Mouse (Mus musculus) B cell, adult 62 days (primary cell): ENCODE measurements around the gene Sgta. TPM values are rescaled to one million over a fixed set of nuclear protein-coding genes. Genes with fewer than 3 reads are reported as not detected.

Experiments used
- total RNA-seq: library from RNA; stranded (reverse); gene quantifications from 4 replicates; pipeline ENCODE4 v1.2.4, GENCODE M21; 2023

Sgta gene
- 61.8 to 68.8 TPM (median 65.7 TPM) in 4 replicates for total RNA-seq

GRCm38 (mm10) chr10:81059603-81060543 is at the start of gene Sgta:
Gene Sgta (minus strand): TSS chr10:81060181.

GRCm38 (mm10) chr10:81105565-81106112 is 45.7 kb upstream of the Sgta start, which contains the start of gene Map2k2:
Gene Map2k2 (plus strand): TSS chr10:81105915.

GRCm38 (mm10) chr10:81069836-81070235 is 9.9 kb upstream of the Sgta start, which contains the start of gene Thop1:
Gene Thop1 (plus strand): TSS chr10:81070035.

GRCm38 (mm10) chr10:81036988-81037580 is 22.9 kb downstream of the Sgta start, which contains the start of gene Slc39a3:
Gene Slc39a3 (minus strand): TSS chr10:81037426.

GRCm38 (mm10) chr10:81025639-81026275 is 34.2 kb downstream of the Sgta start, which contains the start of gene Diras1:
Gene Diras1 (minus strand): TSS chr10:81025662.

GRCm38 (mm10) chr10:81014393-81015384 is 45.3 kb downstream of the Sgta start, which contains the start of gene Gng7:
Gene Gng7 (minus strand): TSS chr10:81014945.

Other genes starting within 250 kb of the Sgta start
- not detected in 4 replicates for gene Jsrp1, start 246.7 kb downstream of the Sgta start, total RNA-seq
- 513 to 527 TPM (median 522 TPM) in 4 replicates for gene Oaz1, start 233.5 kb downstream of the Sgta start, total RNA-seq
- gene Lingo3, start 216.1 kb downstream of the Sgta start, total RNA-seq = not detected in 4 replicates
- gene Lsm7, start 205.0 kb downstream of the Sgta start, total RNA-seq = 20.7 to 35.6 TPM (median 25.5 TPM) in 4 replicates
- gene Sppl2b, start 204.9 kb downstream of the Sgta start, total RNA-seq = 28.8 to 33.2 TPM (median 31.9 TPM) in 4 replicates
- not detected in 4 replicates for gene Tmprss9, start 188.3 kb downstream of the Sgta start, total RNA-seq
- gene Timm13, start 159.2 kb downstream of the Sgta start, total RNA-seq = 57.5 to 75.0 TPM (median 69.9 TPM) in 4 replicates
- 11.6 to 13.6 TPM (median 12.6 TPM) in 4 replicates for gene Lmnb2, start 141.9 kb downstream of the Sgta start, total RNA-seq
- gene Gadd45b, start 130.1 kb downstream of the Sgta start, total RNA-seq = 39.7 to 58.7 TPM (median 48.3 TPM) in 4 replicates
- 0.27 to 1.4 TPM (median 0.43 TPM) in 4 replicates for gene Gng7, start 45.2 kb downstream of the Sgta start, total RNA-seq
- not detected in 4 replicates for gene Diras1, start 34.5 kb downstream of the Sgta start, total RNA-seq
- 11.2 to 15.3 TPM (median 11.6 TPM) in 4 replicates for gene Slc39a3, start 22.8 kb downstream of the Sgta start, total RNA-seq
- gene Thop1, start 9.9 kb upstream of the Sgta start, total RNA-seq = 13.8 to 17.5 TPM (median 15.7 TPM) in 4 replicates
- gene Creb3l3, start 38.7 kb upstream of the Sgta start, total RNA-seq = not detected in 4 replicates
- gene Map2k2, start 45.7 kb upstream of the Sgta start, total RNA-seq = 140 to 154 TPM (median 146 TPM) in 4 replicates
- gene Zbtb7a, start 75.0 kb upstream of the Sgta start, total RNA-seq = 102 to 107 TPM (median 105 TPM) in 4 replicates
- gene Pias4, start 107.7 kb upstream of the Sgta start, total RNA-seq = 60.6 to 70.8 TPM (median 66.5 TPM) in 4 replicates
- gene Eef2, start 116.5 kb upstream of the Sgta start, total RNA-seq = 1,970 to 2,090 TPM (median 2,027 TPM) in 4 replicates
- gene Dapk3, start 122.8 kb upstream of the Sgta start, total RNA-seq = 79.2 to 84.3 TPM (median 81.9 TPM) in 4 replicates
- gene 4930442H23Rik, start 123.7 kb upstream of the Sgta start, total RNA-seq = not detected in 4 replicates
- not detected in 4 replicates for gene Nmrk2, start 141.9 kb upstream of the Sgta start, total RNA-seq
- gene Atcay, start 170.7 kb upstream of the Sgta start, total RNA-seq = not detected in 4 replicates
- 4.3 to 6.4 TPM (median 4.6 TPM) in 4 replicates for gene Zfr2, start 173.0 kb upstream of the Sgta start, total RNA-seq
- gene Matk, start 192.8 kb upstream of the Sgta start, total RNA-seq = 25.9 to 37.1 TPM (median 29.9 TPM) in 4 replicates
- gene Mrpl54, start 206.8 kb upstream of the Sgta start, total RNA-seq = 120 to 145 TPM (median 129 TPM) in 4 replicates
- 22.1 to 30.5 TPM (median 26.9 TPM) in 4 replicates for gene Apba3, start 206.8 kb upstream of the Sgta start, total RNA-seq
- 11.7 to 14.1 TPM (median 12.2 TPM) in 4 replicates for gene Tjp3, start 231.4 kb upstream of the Sgta start, total RNA-seq
- 147 to 164 TPM (median 158 TPM) in 4 replicates for gene Pip5k1c, start 232.8 kb upstream of the Sgta start, total RNA-seq